Mouse (Mus musculus) bone marrow macrophage, adult 2 months (primary cell): ENCODE data around the gene Dnaaf3.

Source experiments
- CTCF ChIP-seq: IDR thresholded peaks from 2 replicates; pipeline ENCODE4 v1.5.1; 2012; ENCODE audit warnings: low read depth, mild to moderate bottlenecking, low read length, moderate library complexity
- POLR2A ChIP-seq: IDR thresholded peaks from 2 replicates; pipeline ENCODE4 v1.6.1; 2012; ENCODE audit warnings: mild to moderate bottlenecking, low read depth, low read length, borderline replicate concordance

DNA sequence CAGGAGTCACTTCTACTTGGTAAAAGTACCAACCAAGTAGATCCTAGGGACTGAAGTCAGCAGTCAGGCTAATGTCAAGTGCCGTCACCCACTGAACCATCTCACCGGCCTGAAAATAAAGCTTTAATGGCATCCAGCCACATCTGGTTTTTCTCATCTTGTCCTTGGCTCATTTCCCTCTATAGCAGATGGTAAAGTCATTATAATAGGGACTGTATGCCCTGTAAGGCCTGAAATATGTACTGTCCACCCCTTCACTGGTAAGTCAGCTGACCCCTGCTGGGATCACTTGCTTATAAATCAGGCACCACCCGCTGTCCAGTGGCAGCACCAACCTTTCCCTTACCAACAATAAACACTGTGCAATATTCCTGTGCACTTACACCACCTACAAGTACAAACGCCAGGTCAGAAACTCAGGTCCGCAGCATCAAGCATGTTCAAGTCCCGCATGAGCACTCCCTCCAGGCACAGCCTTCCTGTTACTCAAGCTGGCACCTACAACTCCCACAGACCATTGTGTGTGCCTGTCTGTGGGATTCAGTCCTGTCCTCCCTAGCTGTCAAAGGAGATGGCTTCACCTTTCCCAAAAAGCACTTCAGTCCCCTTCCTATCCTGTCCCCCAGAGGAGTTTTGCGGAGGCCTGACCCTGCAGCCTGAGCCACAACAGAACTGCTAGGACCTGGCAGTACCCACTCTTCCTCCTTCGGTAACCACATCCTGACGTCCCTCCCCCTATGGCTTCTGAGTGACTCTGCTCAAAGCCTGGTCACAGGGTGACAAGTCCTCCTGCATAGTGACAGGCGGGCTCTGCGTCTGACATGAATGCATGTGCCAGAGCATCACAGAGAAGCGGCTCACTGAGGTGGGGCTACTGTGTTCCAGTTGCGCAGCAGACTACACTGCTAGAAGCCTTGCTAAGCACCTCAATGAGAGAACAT, 39.7 kb downstream of the Dnaaf3 start:
- TF ChIP-seq POLR2A (no peak), CTCF (no peak)
